Mouse (Mus musculus) forebrain, postnatal 0 days (tissue): ENCODE data around the gene Chrna1. TPM values are rescaled to one million over a fixed set of nuclear protein-coding genes. Genes with fewer than 3 reads are reported as not detected.

Experiments
- ATAC-seq: fragments of 200-750 bp; cut with Nextera tagmentation; 2 replicates; pipeline ENCODE4 v1.8.0; 2017; ENCODE audit warnings: mild to moderate bottlenecking, moderate library complexity
- DNase-seq: peaks from one replicate; pipeline ENCODE4 v3.0.0-alpha.2; 2015
- H3K27ac ChIP-seq: fragments of 300-500 bp; sonication (generic); 2 replicates; pipeline ENCODE4 v1.5.1; 2014; ENCODE audit warnings: low read depth, mild to moderate bottlenecking, antibody characterized with exemption, low read length, moderate library complexity, mixed read lengths
- H3K27me3 ChIP-seq: fragments of 300-500 bp; sonication (generic); 2 replicates; pipeline ENCODE4 v1.6.1; 2014; ENCODE audit warnings: mild to moderate bottlenecking, low read length, mixed read lengths; ENCODE audit not compliant: insufficient read depth
- H3K36me3 ChIP-seq: fragments of 300-500 bp; sonication (generic); 2 replicates; pipeline ENCODE4 v1.6.1; 2014; ENCODE audit warnings: mild to moderate bottlenecking, moderate library complexity; ENCODE audit not compliant: insufficient read depth
- H3K4me1 ChIP-seq: fragments of 300-500 bp; sonication (generic); 2 replicates; pipeline ENCODE4 v1.6.1; 2014; ENCODE audit warnings: antibody characterized with exemption; ENCODE audit not compliant: insufficient read depth
- H3K4me2 ChIP-seq: fragments of 300-500 bp; sonication (generic); 2 replicates; pipeline ENCODE4 v1.6.1; 2014; ENCODE audit warnings: low read depth, mild to moderate bottlenecking, moderate library complexity
- H3K4me3 ChIP-seq: fragments of 300-500 bp; sonication (generic); 2 replicates; pipeline ENCODE4 v1.5.1; 2014; ENCODE audit warnings: low read depth, low read length, mixed read lengths
- H3K9ac ChIP-seq: fragments of 300-500 bp; sonication (generic); 2 replicates; pipeline ENCODE4 v1.6.1; 2014; ENCODE audit warnings: mild to moderate bottlenecking
- H3K9me3 ChIP-seq: fragments of 300-500 bp; sonication (generic); 2 replicates; pipeline ENCODE4 v1.6.1; 2016; ENCODE audit warnings: low read length
- CTCF ChIP-seq: sonication (generic); IDR thresholded peaks from 2 replicates; pipeline ENCODE4 v1.5.1; 2016; ENCODE audit warnings: antibody characterized with exemption, control low read depth, low read depth
- WGBS: fragments of 180-500 bp; shearing (Covaris S2); extraction: QIAGEN DNeasy Blood & Tissue Kit; methylation state at CpG from one replicate; pipeline ENCODE4 v1.1.7; 2014; 5-methylcytosine and 5-hydroxymethylcytosine counted together
- polyA plus RNA-seq: library from polyadenylated mRNA; unstranded; fragments of >200 nt; fragmentation: Nextera tagmentation; extraction: Ambion mirVana; gene quantifications from 2 replicates; pipeline ENCODE4 v1.2.1, GENCODE M21; 2015
- total RNA-seq: library from RNA; depleted of rRNA; stranded (reverse); fragments of >200 nt; gene quantifications from 2 replicates; pipeline ENCODE4 v1.2.3, GENCODE M21; 2014

Chrna1 gene
- total and polyA plus RNA-seq, 2 experiments from 2014 or later, result 0.05 to 0.17 TPM

- 79% methylated on average over 14 of the region's 14 CpGs for WGBS
- H3K27me3 ChIP-seq, result no peaks in the 10 kb centered on the region
- no peaks in the 10 kb centered on the region for H3K36me3 ChIP-seq
- no peak overlapping the region for H3K4me2 ChIP-seq
- no peak for TF ChIP-seq CTCF
- no peaks in the 10 kb centered on the region for H3K9me3 ChIP-seq
- ATAC-seq, result no peak
- H3K4me3 ChIP-seq, result no peak overlapping the region
- DNase-seq, result no peak
- H3K27ac ChIP-seq, result no peak overlapping the region; the same call in 1 of the 2 replicates
- H3K9ac ChIP-seq, result no peak overlapping the region
- peaks cover 17% of the 10 kb centered on the region; the same call in 1 of the 2 replicates for H3K4me1 ChIP-seq
These were observed 12.3 kb upstream of the Chrna1 start for GRCm38 (mm10) chr2:73592231-73593100.

GRCm38 (mm10) chr2:73591246-73591645, 11.1 kb upstream of the Chrna1 start:
- no peaks in the 10 kb centered on the region for H3K36me3 ChIP-seq
- H3K9ac ChIP-seq, result no peak overlapping the region
- H3K27ac ChIP-seq, result no peak overlapping the region
- H3K4me2 ChIP-seq, result no peak overlapping the region
- peaks cover 14% of the 10 kb centered on the region; the same call in 1 of the 2 replicates for H3K4me1 ChIP-seq
- no peak overlapping the region for H3K4me3 ChIP-seq
- DNase-seq (no peak), ATAC-seq (no peak)
- no peak for TF ChIP-seq CTCF
- H3K9me3 ChIP-seq, result no peaks in the 10 kb centered on the region
- H3K27me3 ChIP-seq, result no peaks in the 10 kb centered on the region
- 59% methylated on average over 6 of the region's 6 CpGs for WGBS

- DNase-seq (peak; percentile 23), ATAC-seq (no peak; the same call in 1 of the 2 replicates)
- H3K4me2 ChIP-seq, result peak overlapping the region; percentile 41
- H3K9me3 ChIP-seq, result no peaks in the 10 kb centered on the region
- 10% methylated on average over 12 of the region's 12 CpGs for WGBS
- no peak for TF ChIP-seq CTCF
- H3K36me3 ChIP-seq, result no peaks in the 10 kb centered on the region
- H3K27ac ChIP-seq, result no peak overlapping the region
- H3K27me3 ChIP-seq, result no peaks in the 10 kb centered on the region
- H3K4me1 ChIP-seq, result peaks cover 18% of the 10 kb centered on the region; the same call in 1 of the 2 replicates
- H3K4me3 ChIP-seq, result 0 out of 2 replicates have a peak overlapping the region, but pooled peaks have one; percentile 9
- H3K9ac ChIP-seq, result 0 out of 2 replicates have a peak overlapping the region, but pooled peaks have one; percentile 15
These were observed 10.0 kb upstream of the Chrna1 start for GRCm38 (mm10) chr2:73590106-73590505.

GRCm38 (mm10) chr2:73588951-73589350, 8.8 kb upstream of the Chrna1 start:
- no peak for ATAC-seq
- no peaks in the 10 kb centered on the region for H3K27me3 ChIP-seq
- H3K4me2 ChIP-seq, result no peak overlapping the region
- 66% methylated on average over 2 of the region's 2 CpGs for WGBS
- H3K9me3 ChIP-seq, result no peaks in the 10 kb centered on the region
- H3K4me1 ChIP-seq, result peaks cover 18% of the 10 kb centered on the region; the same call in 1 of the 2 replicates
- no peak overlapping the region for H3K4me3 ChIP-seq
- no peak overlapping the region for H3K27ac ChIP-seq
- TF ChIP-seq CTCF, result no peak
- no peaks in the 10 kb centered on the region for H3K36me3 ChIP-seq
- no peak for DNase-seq
- H3K9ac ChIP-seq, result no peak overlapping the region

- no peaks in the 10 kb centered on the region for H3K36me3 ChIP-seq
- DNase-seq (no peak), ATAC-seq (no peak)
- H3K4me2 ChIP-seq, result no peak overlapping the region
- no peak overlapping the region for H3K4me3 ChIP-seq
- no peak for TF ChIP-seq CTCF
- H3K9me3 ChIP-seq, result no peaks in the 10 kb centered on the region
- no peak overlapping the region for H3K27ac ChIP-seq
- H3K9ac ChIP-seq, result no peak overlapping the region
- H3K4me1 ChIP-seq, result peaks cover 14% of the 10 kb centered on the region; the same call in 1 of the 2 replicates
- no peaks in the 10 kb centered on the region for H3K27me3 ChIP-seq
- WGBS, result 43% methylated on average over 4 of the region's 4 CpGs
These were observed 7.0 kb upstream of the Chrna1 start for GRCm38 (mm10) chr2:73587109-73587506.

GRCm38 (mm10) chr2:73586392-73587108, 6.4 kb upstream of the Chrna1 start:
- TF ChIP-seq CTCF, result no peak
- H3K4me2 ChIP-seq, result no peak overlapping the region
- no peak for DNase-seq
- no peak overlapping the region for H3K9ac ChIP-seq
- H3K36me3 ChIP-seq, result no peaks in the 10 kb centered on the region
- ATAC-seq, result no peak; the same call in 1 of the 2 replicates
- H3K27me3 ChIP-seq, result no peaks in the 10 kb centered on the region
- H3K27ac ChIP-seq, result no peak overlapping the region
- 42% methylated on average over 10 of the region's 10 CpGs for WGBS
- no peaks in the 10 kb centered on the region for H3K9me3 ChIP-seq
- H3K4me1 ChIP-seq, result peaks cover 12% of the 10 kb centered on the region; the same call in 1 of the 2 replicates
- no peak overlapping the region for H3K4me3 ChIP-seq
